Mouse (Mus musculus) embryonic facial prominence, embryonic 10.5 days (tissue): Measurements from ENCODE around the gene Nrcam. TPM values are rescaled to one million over a fixed set of nuclear protein-coding genes. Genes with fewer than 3 reads are reported as not detected.
A peak's percentile ranks its signal among the peaks of the same experiment; 100 is the strongest.
"Not testable (repeated sequence)": the region's sequence is repeated elsewhere in the genome, so short reads cannot be mapped to it uniquely, and the experiment has no call there.

ENCODE experiments used
- DNase-seq: peaks from one replicate; pipeline ENCODE4 v3.0.0-alpha.2; 2017; ENCODE audit warnings: low spot score
- H3K27ac ChIP-seq: fragments of 300-500 bp; sonication (generic); replicated peaks from 2 replicates; pipeline ENCODE4 v1.5.1; 2016; ENCODE audit warnings: mild to moderate bottlenecking
- H3K27me3 ChIP-seq: fragments of 300-500 bp; sonication (generic); replicated peaks from 2 replicates; pipeline ENCODE4 v1.6.1; 2016; ENCODE audit warnings: low read depth, mild to moderate bottlenecking; ENCODE audit not compliant: poor library complexity, severe bottlenecking
- H3K36me3 ChIP-seq: fragments of 300-500 bp; sonication (generic); replicated peaks from 2 replicates; pipeline ENCODE4 v1.6.1; 2016; ENCODE audit warnings: mild to moderate bottlenecking, moderate library complexity
- H3K4me1 ChIP-seq: fragments of 300-500 bp; sonication (generic); 2 replicates; pipeline ENCODE4 v1.6.1; 2016
- H3K4me3 ChIP-seq: fragments of 300-500 bp; sonication (generic); 2 replicates; pipeline ENCODE4 v1.5.1; 2016; ENCODE audit warnings: mild to moderate bottlenecking, moderate library complexity
- H3K9me3 ChIP-seq: fragments of 300-500 bp; sonication (generic); 2 replicates; pipeline ENCODE4 v1.6.1; 2016; ENCODE audit warnings: mild to moderate bottlenecking
- WGBS: fragments of 180-500 bp; shearing (Covaris S2); methylation state at CpG from one replicate; pipeline ENCODE4 v1.1.7; 2016; 5-methylcytosine and 5-hydroxymethylcytosine counted together
- polyA plus RNA-seq: library from polyadenylated mRNA; unstranded; fragments of >200 nt; fragmentation: Nextera tagmentation; extraction: Ambion mirVana; gene quantifications from 2 replicates; pipeline ENCODE4 v1.2.1, GENCODE M21; 2016

The Nrcam gene
- polyA plus RNA-seq = 14.5 and 15.2 TPM in 2 replicates

DNA sequence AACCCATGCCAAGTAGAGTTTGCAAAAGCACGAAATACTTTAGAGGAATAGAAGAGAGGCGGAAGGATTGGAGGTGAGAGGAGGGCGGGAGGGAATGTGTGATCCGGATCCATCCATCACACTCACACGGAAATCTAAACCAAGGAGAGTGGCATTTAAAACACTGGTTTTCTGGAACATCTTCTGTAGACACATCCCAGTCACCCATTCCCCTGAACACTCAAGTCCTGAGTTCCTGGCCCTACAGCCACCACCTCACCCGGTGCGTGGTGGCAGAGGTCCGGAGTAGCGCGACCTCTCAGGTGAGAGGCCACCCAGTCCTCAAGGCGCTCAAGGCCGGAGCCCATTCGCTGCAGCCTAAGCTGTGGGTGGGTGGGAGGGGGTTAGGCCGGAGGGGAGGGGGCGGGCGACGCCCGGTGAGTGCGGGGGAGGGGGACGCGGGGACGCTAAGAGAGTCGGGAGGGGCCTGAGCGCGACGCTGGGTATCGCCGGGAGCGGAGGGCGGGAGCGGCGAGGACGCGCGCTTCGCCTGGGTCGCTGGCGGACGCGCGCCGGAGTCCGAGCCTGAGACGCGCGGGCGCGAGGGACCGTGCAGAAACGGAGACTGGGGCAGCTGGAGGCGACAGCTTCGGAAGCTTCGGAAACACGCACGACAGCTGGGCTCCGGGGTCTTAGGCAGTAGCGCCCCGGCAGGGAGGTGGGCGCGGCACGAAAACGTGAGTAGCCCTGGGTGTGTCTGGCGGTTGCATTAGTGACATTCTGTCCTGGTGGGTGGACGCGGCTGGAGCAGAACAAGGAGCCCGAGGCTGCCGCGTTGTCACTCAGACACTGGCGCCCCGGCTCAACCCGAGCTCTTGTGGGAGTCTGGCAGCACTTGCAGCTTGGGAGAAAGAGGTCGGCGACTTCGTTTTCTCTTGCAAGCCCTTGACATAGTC lies at the start of gene Nrcam:
TSS of gene Nrcam (plus strand) at position 505 of the 935 bp plus-strand sequence.
- Histone ChIP-seq H3K36me3 (no peaks in the 10 kb centered on the region), H3K27me3 (peaks cover 54% of the 10 kb centered on the region), H3K4me1 (peaks cover 20% of the 10 kb centered on the region), H3K27ac (peak within 1 kb of the TSS; percentile 81), H3K9me3 (no peaks in the 10 kb centered on the region), H3K4me3 (peak within 1 kb of the TSS; percentile 76)
- WGBS = 1% methylated on average over 74 of the region's 74 CpGs
- peak; percentile 76 for DNase-seq

DNA sequence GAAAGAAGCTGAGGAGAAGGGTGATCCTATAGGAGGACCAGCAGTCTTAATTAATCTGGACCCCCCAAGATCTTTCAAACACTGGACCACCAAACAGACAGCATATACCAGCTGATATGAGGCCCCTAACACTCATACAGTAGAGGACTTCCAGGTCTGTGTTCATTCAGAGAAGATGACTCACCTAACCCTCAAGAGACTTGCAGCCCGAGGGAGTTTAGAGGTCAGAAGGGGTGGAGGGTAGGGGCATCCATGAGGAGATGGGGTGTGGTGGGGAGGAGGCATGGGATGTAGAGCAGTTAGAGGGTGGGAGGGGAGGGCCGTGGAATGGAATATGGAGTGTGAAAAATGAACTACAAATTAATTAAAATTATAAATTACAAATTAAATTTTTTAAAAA lies 48.5 kb upstream of the Nrcam start:
- DNase-seq, H3K27ac ChIP-seq, H3K9me3 ChIP-seq, H3K27me3 ChIP-seq, H3K4me1 ChIP-seq, H3K4me3 ChIP-seq, H3K36me3 ChIP-seq: not testable (repeated sequence)
- WGBS = 87% methylated on average over 2 of the region's 2 CpGs

DNA sequence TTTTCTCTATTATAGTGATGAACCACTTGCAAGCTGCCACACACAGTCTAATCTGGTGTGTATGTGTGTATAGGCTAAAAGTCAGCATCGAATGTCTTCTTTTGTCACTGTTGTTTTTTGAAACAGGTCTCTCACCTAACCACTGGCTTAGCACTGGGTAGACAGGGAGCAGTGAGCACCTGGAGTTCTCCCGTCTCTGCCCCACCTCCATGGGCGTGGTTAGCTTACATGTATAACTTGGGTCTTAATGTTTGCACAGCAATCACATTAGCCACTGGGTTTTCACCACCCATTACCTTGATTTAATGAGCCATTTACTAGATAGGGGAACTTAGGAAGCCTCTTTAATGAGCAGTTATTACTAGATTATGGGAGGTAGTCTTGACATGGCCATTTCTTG lies 47.2 kb upstream of the Nrcam start:
- 82% methylated on average over 3 of the region's 3 CpGs for WGBS

GRCm38 (mm10) chr12:44283378-44283777 lies 45.3 kb upstream of the Nrcam start:
- peaks cover 3% of the 10 kb centered on the region; the same call in 1 of the 2 replicates for H3K4me1 ChIP-seq
- WGBS = 37% methylated on average over 9 of the region's 9 CpGs
- H3K36me3 ChIP-seq = peaks cover 13% of the 10 kb centered on the region
- no peak overlapping the region for H3K27ac ChIP-seq
- H3K4me3 ChIP-seq = no peak overlapping the region
- no peaks in the 10 kb centered on the region for H3K27me3 ChIP-seq
- no peak for DNase-seq
- H3K9me3 ChIP-seq = no peaks in the 10 kb centered on the region

More for the DNA sequence above, 47.2 kb upstream of the Nrcam start:
- Histone ChIP-seq H3K4me3 (no peak overlapping the region), H3K36me3 (peaks cover 10% of the 10 kb centered on the region; the same call in 1 of the 2 replicates), H3K27ac (no peak overlapping the region), H3K4me1 (peaks cover 3% of the 10 kb centered on the region; the same call in 1 of the 2 replicates), H3K9me3 (no peaks in the 10 kb centered on the region), H3K27me3 (no peaks in the 10 kb centered on the region)
- DNase-seq = no peak

- no peak for DNase-seq
- 90% methylated on average over 8 of the region's 8 CpGs for WGBS
- no peaks in the 10 kb centered on the region for H3K27me3 ChIP-seq
- H3K4me1 ChIP-seq = peaks cover 3% of the 10 kb centered on the region; the same call in 1 of the 2 replicates
- H3K4me3 ChIP-seq = no peak overlapping the region
- no peak overlapping the region for H3K27ac ChIP-seq
- no peaks in the 10 kb centered on the region for H3K9me3 ChIP-seq
- peaks cover 22% of the 10 kb centered on the region for H3K36me3 ChIP-seq
Measured at GRCm38 (mm10) chr12:44286992-44287391, 41.7 kb upstream of the Nrcam start.

- Histone ChIP-seq H3K4me3 (no peak overlapping the region), H3K9me3 (no peaks in the 10 kb centered on the region), H3K27ac (no peak overlapping the region), H3K4me1 (no peaks in the 10 kb centered on the region), H3K36me3 (peaks cover 17% of the 10 kb centered on the region), H3K27me3 (no peaks in the 10 kb centered on the region)
- peak; percentile 59 for DNase-seq
Measured at GRCm38 (mm10) chr12:44292281-44292680, 36.4 kb upstream of the Nrcam start.

- Histone ChIP-seq H3K27ac (no peak overlapping the region), H3K27me3 (no peaks in the 10 kb centered on the region), H3K9me3 (no peaks in the 10 kb centered on the region), H3K4me1 (no peaks in the 10 kb centered on the region), H3K36me3 (peaks cover 32% of the 10 kb centered on the region; the same call in 1 of the 2 replicates), H3K4me3 (no peak overlapping the region)
- no peak for DNase-seq
Measured at GRCm38 (mm10) chr12:44300793-44301192, 27.9 kb upstream of the Nrcam start.

DNA sequence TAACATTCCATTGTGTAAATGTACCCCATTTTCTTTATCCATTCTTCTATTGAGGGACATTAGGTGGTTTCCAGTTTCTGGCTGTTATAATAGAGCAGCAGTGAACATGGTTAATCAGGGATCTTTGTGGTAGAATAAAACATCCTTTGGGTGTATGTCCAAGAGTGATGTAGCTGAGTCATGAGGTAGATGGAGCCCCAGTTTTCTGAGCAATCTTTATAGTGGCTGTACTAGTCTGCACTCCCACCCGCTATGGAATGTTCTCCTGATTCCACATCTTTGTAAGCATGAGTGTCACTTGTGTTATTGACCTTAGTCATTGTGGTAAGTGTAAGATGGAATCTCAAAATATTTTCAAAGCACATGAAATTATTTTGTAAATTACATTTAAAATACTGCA lies 24.7 kb upstream of the Nrcam start:
- no peak for DNase-seq
- Histone ChIP-seq H3K36me3 (peaks cover 38% of the 10 kb centered on the region), H3K27me3 (no peaks in the 10 kb centered on the region), H3K27ac (no peak overlapping the region), H3K4me1 (no peaks in the 10 kb centered on the region), H3K4me3 (no peak overlapping the region), H3K9me3 (no peaks in the 10 kb centered on the region)
- WGBS = 90% methylated on average over 1 of the region's 1 CpGs

DNA sequence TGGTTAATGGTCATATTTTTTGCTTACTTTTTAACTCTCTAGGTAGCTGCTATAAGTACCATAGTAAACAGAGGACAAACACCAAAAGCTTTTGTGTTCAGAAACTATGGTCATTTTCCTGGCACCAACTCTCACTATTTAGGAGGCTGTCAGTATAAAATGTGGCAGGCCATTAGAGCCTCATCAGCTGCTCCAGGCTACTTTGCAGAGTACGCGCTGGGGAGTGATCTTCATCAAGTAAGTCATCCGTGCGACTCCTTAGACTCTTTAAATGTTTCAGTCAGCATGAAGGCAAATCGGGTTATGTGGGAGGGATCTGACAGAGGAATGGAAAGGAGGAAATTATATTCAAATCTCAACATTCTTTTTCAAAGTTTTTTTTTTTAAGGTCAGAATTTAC lies 23.8 kb upstream of the Nrcam start:
- WGBS = 84% methylated on average over 5 of the region's 5 CpGs
- Histone ChIP-seq H3K9me3 (no peaks in the 10 kb centered on the region), H3K36me3 (peaks cover 38% of the 10 kb centered on the region), H3K27ac (no peak overlapping the region), H3K27me3 (no peaks in the 10 kb centered on the region), H3K4me3 (no peak overlapping the region), H3K4me1 (no peaks in the 10 kb centered on the region)
- no peak for DNase-seq

DNA sequence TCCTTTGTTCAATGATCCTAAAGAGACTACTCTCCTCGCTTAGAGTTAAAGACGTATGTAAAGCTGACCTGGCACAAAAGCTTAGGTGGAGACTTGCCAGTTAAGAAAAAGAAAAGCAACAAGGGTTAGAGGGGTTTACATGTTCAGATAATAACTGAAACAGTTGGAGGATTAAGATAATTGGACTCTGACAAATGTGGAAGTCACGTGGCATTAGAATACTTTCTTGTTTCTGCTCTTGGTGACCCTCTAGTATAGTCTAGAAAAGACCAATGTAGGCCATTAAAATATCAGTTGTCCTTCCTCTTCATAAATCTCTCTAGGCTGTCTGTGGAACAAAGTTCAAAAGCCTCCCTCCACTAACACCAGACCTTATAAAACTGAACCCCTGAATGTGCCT lies 20.5 kb upstream of the Nrcam start:
- H3K27me3 ChIP-seq = no peaks in the 10 kb centered on the region
- no peaks in the 10 kb centered on the region for H3K9me3 ChIP-seq
- H3K4me1 ChIP-seq = no peaks in the 10 kb centered on the region
- peaks cover 31% of the 10 kb centered on the region for H3K36me3 ChIP-seq
- WGBS = 91% methylated on average over 3 of the region's 3 CpGs
- DNase-seq = no peak
- H3K27ac ChIP-seq = no peak overlapping the region
- H3K4me3 ChIP-seq = no peak overlapping the region

GRCm38 (mm10) chr12:44315212-44315611 lies 13.5 kb upstream of the Nrcam start:
- H3K9me3 ChIP-seq = no peaks in the 10 kb centered on the region
- H3K27me3 ChIP-seq = no peaks in the 10 kb centered on the region
- H3K4me3 ChIP-seq = no peak overlapping the region
- H3K4me1 ChIP-seq = no peaks in the 10 kb centered on the region
- H3K36me3 ChIP-seq = peaks cover 10% of the 10 kb centered on the region; the same call in 1 of the 2 replicates
- 91% methylated on average over 2 of the region's 2 CpGs for WGBS
- H3K27ac ChIP-seq = no peak overlapping the region
- DNase-seq = no peak

- DNase-seq = no peak
- Histone ChIP-seq H3K4me1 (peaks cover 13% of the 10 kb centered on the region), H3K36me3 (no peaks in the 10 kb centered on the region), H3K27ac (no peak overlapping the region), H3K9me3 (no peaks in the 10 kb centered on the region), H3K4me3 (no peak overlapping the region), H3K27me3 (peaks cover 29% of the 10 kb centered on the region)
Measured at GRCm38 (mm10) chr12:44325091-44325490, 3.6 kb upstream of the Nrcam start.

DNA sequence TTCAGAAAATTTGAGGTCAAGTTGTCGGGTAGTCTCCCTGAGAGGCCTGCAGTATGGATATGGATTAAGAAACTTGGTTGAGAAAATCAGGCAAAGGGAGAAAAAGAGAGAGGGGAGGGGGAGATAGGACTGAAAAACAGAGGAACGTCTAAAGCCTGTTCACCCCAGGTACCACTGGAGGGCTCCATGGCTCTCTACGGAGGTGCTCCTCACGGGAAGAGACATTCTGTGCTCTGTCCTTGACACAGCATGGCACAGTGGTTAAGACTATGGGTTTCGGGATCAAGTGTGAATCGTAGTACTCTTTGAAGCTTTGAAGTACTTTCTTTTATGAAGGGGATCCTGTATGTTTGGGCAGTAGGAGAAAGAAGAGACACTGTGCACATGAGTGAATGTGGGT lies 1.2 kb upstream of the Nrcam start:
- WGBS = 32% methylated on average over 6 of the region's 6 CpGs
- Histone ChIP-seq H3K27ac (no peak overlapping the region), H3K36me3 (no peaks in the 10 kb centered on the region), H3K4me3 (no peak overlapping the region), H3K9me3 (no peaks in the 10 kb centered on the region), H3K27me3 (peaks cover 53% of the 10 kb centered on the region), H3K4me1 (peaks cover 20% of the 10 kb centered on the region)
- peak; percentile 17 for DNase-seq
